Mouse (Mus musculus) heart, postnatal 0 days (tissue): ENCODE data around the gene Irak2. TPM values are rescaled to one million over a fixed set of nuclear protein-coding genes. Genes with fewer than 3 reads are reported as not detected.

Experiments used
- ATAC-seq: fragments of 200-750 bp; cut with Nextera tagmentation; 2 replicates; pipeline ENCODE4 v1.8.0; 2017; ENCODE audit warnings: low read depth, moderate number of reproducible peaks, moderate library complexity; ENCODE audit not compliant: insufficient read depth
- DNase-seq: peaks from one replicate; pipeline ENCODE4 v3.0.0-alpha.2; 2016; ENCODE audit warnings: low spot score
- H3K27ac ChIP-seq: fragments of 300-500 bp; sonication (generic); 2 replicates; pipeline ENCODE4 v1.5.1; 2014; ENCODE audit warnings: low read depth, mild to moderate bottlenecking
- H3K27me3 ChIP-seq: fragments of 300-500 bp; sonication (generic); 2 replicates; pipeline ENCODE4 v1.6.1; 2014; ENCODE audit warnings: low read length, mixed read lengths; ENCODE audit not compliant: control insufficient read depth, insufficient read depth
- H3K36me3 ChIP-seq: fragments of 300-500 bp; sonication (generic); replicated peaks from 2 replicates; pipeline ENCODE4 v1.6.1; 2014; ENCODE audit warnings: low read length, mixed read lengths; ENCODE audit not compliant: control insufficient read depth, insufficient read depth
- H3K4me1 ChIP-seq: fragments of 300-500 bp; sonication (generic); 2 replicates; pipeline ENCODE4 v1.6.1; 2014; ENCODE audit warnings: antibody characterized with exemption; ENCODE audit not compliant: control insufficient read depth, insufficient read depth
- H3K4me2 ChIP-seq: fragments of 300-500 bp; sonication (generic); 2 replicates; pipeline ENCODE4 v1.6.1; 2014; ENCODE audit warnings: low read depth, mild to moderate bottlenecking, low read length, moderate library complexity
- H3K4me3 ChIP-seq: fragments of 300-500 bp; sonication (generic); 2 replicates; pipeline ENCODE4 v1.5.1; 2014; ENCODE audit warnings: low read depth, low read length
- H3K9ac ChIP-seq: fragments of 300-500 bp; sonication (generic); replicated peaks from 2 replicates; pipeline ENCODE4 v1.6.1; 2014; ENCODE audit warnings: low read depth, low read length, mixed read lengths
- H3K9me3 ChIP-seq: fragments of 300-500 bp; sonication (generic); replicated peaks from 2 replicates; pipeline ENCODE4 v1.6.1; 2016; ENCODE audit warnings: low read length; ENCODE audit not compliant: control insufficient read depth
- CTCF ChIP-seq: IDR thresholded peaks from 2 replicates; pipeline ENCODE4 v1.5.1; 2016; ENCODE audit warnings: antibody characterized with exemption, control low read depth, low read depth
- EP300 ChIP-seq: IDR thresholded peaks from 2 replicates; pipeline ENCODE4 v1.6.1; 2016; ENCODE audit warnings: antibody characterized with exemption, low read depth
- WGBS: fragments of 180-500 bp; shearing (Covaris S2); extraction: QIAGEN DNeasy Blood & Tissue Kit; methylation state at CpG from one replicate; pipeline ENCODE4 v1.1.7; 2014; 5-methylcytosine and 5-hydroxymethylcytosine counted together
- microRNA-seq: library from miRNA; unstranded; fragments of <30 nt; microRNA quantifications from one replicate; pipeline ENCODE4, GENCODE M21; 2016
- polyA plus RNA-seq: library from polyadenylated mRNA; unstranded; fragments of >200 nt; fragmentation: Nextera tagmentation; extraction: Ambion mirVana; gene quantifications from 2 replicates; pipeline ENCODE4 v1.2.1, GENCODE M21; 2015
- total RNA-seq: library from RNA; depleted of rRNA; stranded (reverse); fragments of >200 nt; gene quantifications from 2 replicates; pipeline ENCODE4 v1.2.3, GENCODE M21; 2014; ENCODE audit warnings: low replicate concordance; rRNA removed

The Irak2 gene
- total and polyA plus RNA-seq, 2 experiments from 2014 or later: 6.3 to 23.2 TPM

DNA sequence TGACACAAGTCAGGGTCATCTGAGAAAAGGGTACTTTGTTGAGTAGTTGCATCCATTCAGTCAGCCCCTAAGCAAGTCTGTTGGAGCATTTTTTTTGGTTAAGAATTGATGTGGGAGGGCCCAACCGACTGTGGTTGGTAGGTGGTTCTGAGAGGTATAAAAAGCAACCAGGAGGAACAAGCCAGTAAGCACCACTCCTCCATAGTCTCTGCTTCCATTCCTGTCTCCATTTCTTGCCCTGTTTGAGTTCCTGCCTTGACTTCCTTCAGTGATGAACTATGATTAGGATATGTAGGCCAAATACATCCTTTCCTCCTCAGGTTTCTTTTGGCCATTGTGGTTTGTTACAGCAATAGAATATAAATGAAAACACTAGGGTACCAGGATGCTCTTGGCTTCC is 104.8 kb downstream of the Irak2 start:
- no peak for TF ChIP-seq EP300
- TF ChIP-seq CTCF: no peak
- H3K4me1 ChIP-seq: peaks cover 5% of the 10 kb centered on the region
- H3K27me3 ChIP-seq: peaks cover 8% of the 10 kb centered on the region; the same call in 1 of the 2 replicates
- no peak overlapping the region for H3K9ac ChIP-seq
- ATAC-seq: no peak
- peaks cover 4% of the 10 kb centered on the region; the same call in 1 of the 2 replicates for H3K36me3 ChIP-seq
- no peaks in the 10 kb centered on the region for H3K9me3 ChIP-seq
- no peak overlapping the region for H3K4me3 ChIP-seq
- 46% methylated on average over 1 of the region's 1 CpGs for WGBS
- H3K4me2 ChIP-seq: no peak overlapping the region
- H3K27ac ChIP-seq: no peak overlapping the region
- no peak for DNase-seq

Small RNAs within 50 kb of the gene (microRNA-seq; reads per million reads assigned to microRNA genes)
- gene Mir7042: 1.4 reads per million

Other genes with a start within 250 kb of the Irak2 start
- gene Ttll3, start 249.2 kb upstream of the Irak2 start, total RNA-seq: 2.5 and 10.4 TPM in 2 replicates
- gene Ttll3, start 249.2 kb upstream of the Irak2 start, polyA plus RNA-seq: 0.64 and 0.97 TPM in 2 replicates
- 15.0 and 23.2 TPM in 2 replicates for gene Rpusd3, start 219.1 kb upstream of the Irak2 start, total RNA-seq
- 12.8 and 15.5 TPM in 2 replicates for gene Rpusd3, start 219.1 kb upstream of the Irak2 start, polyA plus RNA-seq
- 0.35 TPM in 1 of 2 replicates, not detected in the other for gene Cidec, start 202.7 kb upstream of the Irak2 start, total RNA-seq
- 0.11 TPM in 1 of 2 replicates, not detected in the other for gene Cidec, start 202.7 kb upstream of the Irak2 start, polyA plus RNA-seq
- 15.3 and 40.6 TPM in 2 replicates for gene Jagn1, start 195.9 kb upstream of the Irak2 start, total RNA-seq
- 52.4 and 56.6 TPM in 2 replicates for gene Jagn1, start 195.9 kb upstream of the Irak2 start, polyA plus RNA-seq
- gene Il17re, start 180.0 kb upstream of the Irak2 start, total RNA-seq: 0.70 and 2.2 TPM in 2 replicates
- gene Il17re, start 180.0 kb upstream of the Irak2 start, polyA plus RNA-seq: 0.85 and 0.91 TPM in 2 replicates
- 20.3 and 22.1 TPM in 2 replicates for gene Il17rc, start 167.0 kb upstream of the Irak2 start, total RNA-seq
- 11.6 and 12.1 TPM in 2 replicates for gene Il17rc, start 167.0 kb upstream of the Irak2 start, polyA plus RNA-seq
- gene Creld1, start 155.2 kb upstream of the Irak2 start, total RNA-seq: 27.1 and 34.5 TPM in 2 replicates
- 27.5 and 32.1 TPM in 2 replicates for gene Creld1, start 155.2 kb upstream of the Irak2 start, polyA plus RNA-seq
- not detected in 2 replicates for gene Prrt3, start 136.5 kb upstream of the Irak2 start, total RNA-seq
- gene Prrt3, start 136.5 kb upstream of the Irak2 start, polyA plus RNA-seq: 0.07 and 0.20 TPM in 2 replicates
- 68.9 and 78.3 TPM in 2 replicates for gene Emc3, start 106.8 kb upstream of the Irak2 start, total RNA-seq
- 79.4 and 82.9 TPM in 2 replicates for gene Emc3, start 106.8 kb upstream of the Irak2 start, polyA plus RNA-seq
- gene Fancd2, start 106.8 kb upstream of the Irak2 start, total RNA-seq: 9.0 and 14.5 TPM in 2 replicates
- gene Fancd2, start 106.8 kb upstream of the Irak2 start, polyA plus RNA-seq: 1.9 and 2.4 TPM in 2 replicates
- not detected in 2 replicates for gene Fancd2os, start 37.8 kb upstream of the Irak2 start, total RNA-seq
- not detected in 2 replicates for gene Fancd2os, start 37.8 kb upstream of the Irak2 start, polyA plus RNA-seq
- gene Brk1, start 33.7 kb upstream of the Irak2 start, total RNA-seq: 174 and 265 TPM in 2 replicates
- 169 and 173 TPM in 2 replicates for gene Brk1, start 33.7 kb upstream of the Irak2 start, polyA plus RNA-seq
- 23.5 and 24.3 TPM in 2 replicates for gene Vhl, start 14.5 kb upstream of the Irak2 start, total RNA-seq
- 17.2 and 18.0 TPM in 2 replicates for gene Vhl, start 14.5 kb upstream of the Irak2 start, polyA plus RNA-seq
- gene Tatdn2, start 58.6 kb downstream of the Irak2 start, total RNA-seq: 32.1 and 38.5 TPM in 2 replicates
- 0.65 and 1.1 TPM in 2 replicates for gene Tatdn2, start 58.6 kb downstream of the Irak2 start, polyA plus RNA-seq
- gene Ghrl, start 81.4 kb downstream of the Irak2 start, total RNA-seq: not detected in 2 replicates
- 0.23 TPM in 1 of 2 replicates, not detected in the other for gene Ghrl, start 81.4 kb downstream of the Irak2 start, polyA plus RNA-seq
- 141 and 159 TPM in 2 replicates for gene Sec13, start 102.3 kb downstream of the Irak2 start, total RNA-seq
- 165 and 175 TPM in 2 replicates for gene Sec13, start 102.3 kb downstream of the Irak2 start, polyA plus RNA-seq